Mouse (Mus musculus) CH12.LX (cell line): ENCODE measurements around the gene Nid2. TPM values are rescaled to one million over a fixed set of nuclear protein-coding genes. Genes with fewer than 3 reads are reported as not detected.

Source experiments
- DNase-seq: peaks from one replicate; pipeline ENCODE4 v3.0.0-alpha.2; 2013; ENCODE audit errors: extremely low read depth
- H3K27ac ChIP-seq: 2 replicates; pipeline ENCODE4 v1.5.1; 2012; ENCODE audit warnings: low read depth, mild to moderate bottlenecking, control low read depth, moderate library complexity; ENCODE audit not compliant: insufficient read depth
- H3K27me3 ChIP-seq: replicated peaks from 2 replicates; pipeline ENCODE3; 2012; ENCODE audit warnings: inconsistent platforms
- H3K36me3 ChIP-seq, 2 experiments: replicated peaks in 1 of 2; 2 replicates each; pipeline versions ENCODE3 to v1.6.1; 2012; ENCODE audit warnings: inconsistent platforms in 1 of 2, low read length in 1 of 2, mild to moderate bottlenecking in 1 of 2, mixed read lengths in 1 of 2, moderate library complexity in 1 of 2; ENCODE audit not compliant: control insufficient read depth in 1 of 2, insufficient read depth in 1 of 2
- H3K4me1 ChIP-seq, 2 experiments: 2 replicates each; pipeline ENCODE4 v1.6.1; 2012; ENCODE audit warnings: inconsistent platforms in 1 of 2, moderate library complexity in 1 of 2; ENCODE audit not compliant: insufficient read depth in 2 of 2, control insufficient read depth in 1 of 2
- H3K4me2 ChIP-seq: 2 replicates; pipeline ENCODE4 v1.6.1; 2012; ENCODE audit warnings: low read depth, mild to moderate bottlenecking, control low read depth; ENCODE audit not compliant: poor library complexity, insufficient read depth, severe bottlenecking
- H3K4me3 ChIP-seq, 3 experiments: fragments of 150-350 bp in 1 of 3; sonication (generic) in 1 of 3; replicated peaks in 1 of 3; 2 replicates each; pipeline versions ENCODE3 to v1.5.1; 2011 to 2012; ENCODE audit warnings: low read depth in 2 of 3, low read length in 2 of 3, mild to moderate bottlenecking in 2 of 3, moderate library complexity in 2 of 3, control low read depth in 1 of 3, improper control_type of control experiment in 1 of 3, inconsistent platforms in 1 of 3, mixed read lengths in 1 of 3; ENCODE audit not compliant: poor library complexity in 1 of 3
- H3K79me2 ChIP-seq: replicated peaks from 2 replicates; pipeline ENCODE4 v1.6.1; 2012; ENCODE audit warnings: mild to moderate bottlenecking, moderate library complexity; ENCODE audit not compliant: control insufficient read depth, poor library complexity, insufficient read depth, severe bottlenecking; ENCODE audit errors: extremely low read depth
- H3K9ac ChIP-seq: 2 replicates; pipeline ENCODE4 v1.6.1; 2012; ENCODE audit warnings: low read depth, mild to moderate bottlenecking, control low read depth, moderate library complexity; ENCODE audit not compliant: insufficient read depth
- H3K9me3 ChIP-seq: replicated peaks from 2 replicates; pipeline ENCODE3; 2012; ENCODE audit warnings: low read length, inconsistent platforms, mixed read lengths
- BHLHE40 ChIP-seq: IDR thresholded peaks from 2 replicates; pipeline ENCODE4 v1.6.1; 2011; ENCODE audit warnings: mild to moderate bottlenecking, low read depth, low read length, improper control_type of control experiment
- ELF1 ChIP-seq: IDR thresholded peaks from 2 replicates; pipeline ENCODE4 v1.6.1; 2014; ENCODE audit warnings: low read depth, mild to moderate bottlenecking, inconsistent platforms, low read length, improper control_type of control experiment
- EP300 ChIP-seq: IDR thresholded peaks from 2 replicates; pipeline ENCODE4 v1.6.1; 2011; ENCODE audit warnings: low read length, improper control_type of control experiment
- ETS1 ChIP-seq: conservative IDR thresholded peaks from 2 replicates; pipeline ENCODE4 v1.6.1; 2012; ENCODE audit warnings: low read depth, mild to moderate bottlenecking, inconsistent platforms, low read length, improper control_type of control experiment, moderate library complexity
- HCFC1 ChIP-seq: IDR thresholded peaks from 2 replicates; pipeline ENCODE4 v1.6.1; 2012; ENCODE audit warnings: low read depth, mild to moderate bottlenecking, inconsistent platforms, low read length, improper control_type of control experiment
- IRF4 ChIP-seq: IDR thresholded peaks from 2 replicates; pipeline ENCODE4 v1.6.1; 2014; ENCODE audit warnings: low read depth, mild to moderate bottlenecking, inconsistent platforms, low read length, improper control_type of control experiment
- MAFK ChIP-seq: IDR thresholded peaks from 2 replicates; pipeline ENCODE4 v1.6.1; 2011; ENCODE audit warnings: low read length, improper control_type of control experiment; ENCODE audit not compliant: insufficient replicate concordance
- MAZ ChIP-seq: IDR thresholded peaks from 2 replicates; pipeline ENCODE4 v1.6.1; 2012; ENCODE audit warnings: low read depth, mild to moderate bottlenecking, inconsistent platforms, low read length, improper control_type of control experiment, moderate library complexity
- POLR2AphosphoS2 ChIP-seq: IDR thresholded peaks from 2 replicates; pipeline ENCODE4 v1.6.1; 2011; ENCODE audit warnings: low read depth, low read length, improper control_type of control experiment
- TBP ChIP-seq: conservative IDR thresholded peaks from 2 replicates; pipeline ENCODE4 v1.6.1; 2011; ENCODE audit warnings: low read depth, low read length, improper control_type of control experiment
- TCF12 ChIP-seq: IDR thresholded peaks from 2 replicates; pipeline ENCODE4 v1.6.1; 2014; ENCODE audit warnings: low read depth, mild to moderate bottlenecking, inconsistent platforms, low read length, improper control_type of control experiment
- USF2 ChIP-seq: conservative IDR thresholded peaks from 2 replicates; pipeline ENCODE4 v1.6.1; 2011; ENCODE audit warnings: low read depth, low read length, improper control_type of control experiment
- ZC3H11A ChIP-seq: IDR thresholded peaks from 2 replicates; pipeline ENCODE4 v1.6.1; 2012; ENCODE audit warnings: low read depth, mild to moderate bottlenecking, inconsistent platforms, low read length, improper control_type of control experiment
- ZMIZ1 ChIP-seq: IDR thresholded peaks from 2 replicates; pipeline ENCODE4 v1.6.1; 2012; ENCODE audit warnings: low read depth, mild to moderate bottlenecking, inconsistent platforms, low read length, improper control_type of control experiment
- ZNF384 ChIP-seq: IDR thresholded peaks from 2 replicates; pipeline ENCODE4 v1.6.1; 2012; ENCODE audit warnings: low read depth, low read length, improper control_type of control experiment, inconsistent platforms
- dilution Hi-C: fragments of 300-500 bp; cut with MboI; formaldehyde crosslinking; loops from 2 replicates; pipeline ENCODE4 v1.14.3; 2020; ENCODE audit warnings: low sequenced_read_pairs; ENCODE audit not compliant: extremely low pct_unique_long_range_greater_than_20kb, extremely low pct_ligation_motif_present
- in situ Hi-C: fragments of 300-500 bp; cut with MboI; formaldehyde crosslinking; loops from 3 replicates; pipeline ENCODE4 v1.14.3; 2019; ENCODE audit warnings: low sequenced_read_pairs, low pct_ligation_motif_present, low pct_unique_long_range_greater_than_20kb, mixed read lengths
- polyA plus RNA-seq: library from polyadenylated mRNA; unstranded; fragments of >175 nt; gene quantifications from 2 replicates; pipeline ENCODE4 v1.2.1, GENCODE M21; 2012; ENCODE audit warnings: low read depth; ENCODE audit not compliant: insufficient read length
- total RNA-seq, 2 experiments: library from RNA; depleted of rRNA; stranded (reverse); fragments of 300-350 nt in 1 of 2; fragments of >200 nt in 1 of 2; gene quantifications; 2 replicates each; pipeline ENCODE4 v1.2.3; 2012 to 2014

Nid2 gene
- total and polyA plus RNA-seq, 3 experiments, result 0.58 to 2.1 (median 1.3) TPM

- in situ Hi-C loops (no loop called here), dilution Hi-C loops (no loop called here)
- no peak for DNase-seq
Observed at GRCm38 (mm10) chr14:19794881-19795280, 43.8 kb downstream of the Nid2 start.

GRCm38 (mm10) chr14:19796541-19797304, 45.7 kb downstream of the Nid2 start:
- TF ChIP-seq ETS1 (peak; percentile 33; the same call in 1 of the 2 replicates), HCFC1 (no peak), BHLHE40 (peak; percentile 48; the same call in 1 of the 2 replicates)
- Histone ChIP-seq H3K79me2 (no peaks in the 10 kb centered on the region), H3K4me3 (no peak overlapping the region), H3K36me3 (no peaks in the 10 kb centered on the region), H3K27ac (no peak overlapping the region), H3K4me2 (no peak overlapping the region), H3K9ac (no peak overlapping the region), H3K4me1 (peaks cover 0 to 22% of the 10 kb centered on the region in 2 experiments; a peak in 2 of 4 replicates), H3K9me3 (no peaks in the 10 kb centered on the region), H3K27me3 (no peaks in the 10 kb centered on the region)
- dilution Hi-C loops (no loop called here), in situ Hi-C loops (no loop called here)
- no peak for DNase-seq

More at GRCm38 (mm10) chr14:19794881-19795280, 43.8 kb downstream of the Nid2 start:
- no peak overlapping the region for H3K9ac ChIP-seq
- TF ChIP-seq EP300, result no peak
- no peak overlapping the region for H3K27ac ChIP-seq
- no peaks in the 10 kb centered on the region for H3K36me3 ChIP-seq
- no peaks in the 10 kb centered on the region for H3K79me2 ChIP-seq
- H3K4me3 ChIP-seq, result no peak overlapping the region
- no peak overlapping the region for H3K4me2 ChIP-seq
- H3K4me1 ChIP-seq, result peaks cover 0 to 19% of the 10 kb centered on the region in 2 experiments; a peak in 2 of 4 replicates
- no peaks in the 10 kb centered on the region for H3K27me3 ChIP-seq
- H3K9me3 ChIP-seq, result no peaks in the 10 kb centered on the region

GRCm38 (mm10) chr14:19800485-19800884, 49.4 kb downstream of the Nid2 start:
- H3K4me2 ChIP-seq, result no peak overlapping the region
- TF ChIP-seq POLR2AphosphoS2, result no peak
- TF ChIP-seq MAFK, result no peak
- no peak for TF ChIP-seq TCF12
- TF ChIP-seq IRF4, result no peak
- no peak for TF ChIP-seq ZMIZ1
- no peak for TF ChIP-seq MAZ
- no peak for TF ChIP-seq ZC3H11A
- no peak for TF ChIP-seq TBP
- TF ChIP-seq ELF1, result no peak
- no peak for TF ChIP-seq USF2
- TF ChIP-seq ZNF384, result no peak
- no peak overlapping the region for H3K9ac ChIP-seq
- H3K9me3 ChIP-seq, result no peaks in the 10 kb centered on the region
- peaks cover 0 to 11% of the 10 kb centered on the region in 2 experiments; a peak in 1 of 4 replicates for H3K4me1 ChIP-seq
- H3K36me3 ChIP-seq, result no peaks in the 10 kb centered on the region
- in situ Hi-C loops, result no loop called here
- no peak overlapping the region for H3K4me3 ChIP-seq
- dilution Hi-C loops, result no loop called here
- H3K79me2 ChIP-seq, result no peaks in the 10 kb centered on the region
- no peak for DNase-seq
- no peak overlapping the region for H3K27ac ChIP-seq
- H3K27me3 ChIP-seq, result no peaks in the 10 kb centered on the region
